Mouse (Mus musculus) intestine, embryonic 14.5 days (tissue): ENCODE measurements at regions not wholly inside any gene's neighbourhood (a gene's known extent, or its start where the extent isn't known, plus 50 kb on each side); places are given as distances from the start of the nearest gene placed in this dataset.
"Not testable (repeated sequence)": the region's sequence is repeated elsewhere in the genome, so short reads cannot be mapped to it uniquely, and the experiment has no call there.

Source experiments
- ATAC-seq: fragments of 200-750 bp; cut with Nextera tagmentation; replicated peaks from 2 replicates; pipeline ENCODE4 v1.8.0; 2017; ENCODE audit warnings: low read depth, moderate number of reproducible peaks, moderate TSS enrichment, moderate library complexity; ENCODE audit not compliant: low FRiP score, low TSS enrichment
- DNase-seq: peaks from one replicate; pipeline ENCODE4 v3.0.0-alpha.2; 2018; ENCODE audit warnings: low spot score
- H3K27ac ChIP-seq: fragments of 300-500 bp; sonication (generic); 2 replicates; pipeline ENCODE4 v1.5.1; 2014; ENCODE audit warnings: low read depth, mild to moderate bottlenecking, control low read depth
- H3K27me3 ChIP-seq: fragments of 300-500 bp; sonication (generic); replicated peaks from 2 replicates; pipeline ENCODE4 v1.6.1; 2014; ENCODE audit warnings: low read length, control low read depth; ENCODE audit not compliant: control insufficient read depth, insufficient read depth
- H3K36me3 ChIP-seq: fragments of 300-500 bp; sonication (generic); 2 replicates; pipeline ENCODE4 v1.6.1; 2014; ENCODE audit warnings: low read length, control low read depth; ENCODE audit not compliant: control insufficient read depth, insufficient read depth
- H3K4me1 ChIP-seq: fragments of 300-500 bp; sonication (generic); replicated peaks from 2 replicates; pipeline ENCODE4 v1.6.1; 2014; ENCODE audit warnings: low read length, control low read depth, mixed read lengths; ENCODE audit not compliant: control insufficient read depth, insufficient read depth
- H3K4me2 ChIP-seq: fragments of 300-500 bp; sonication (generic); 2 replicates; pipeline ENCODE4 v1.6.1; 2014; ENCODE audit warnings: low read length
- H3K4me3 ChIP-seq: fragments of 300-500 bp; sonication (generic); 2 replicates; pipeline ENCODE4 v1.5.1; 2014; ENCODE audit warnings: low read depth, low read length, control low read depth, mixed read lengths
- H3K9ac ChIP-seq: fragments of 300-500 bp; sonication (generic); 2 replicates; pipeline ENCODE4 v1.6.1; 2014; ENCODE audit warnings: mild to moderate bottlenecking, low read length
- H3K9me3 ChIP-seq: fragments of 300-500 bp; sonication (generic); 2 replicates; pipeline ENCODE4 v1.6.1; 2016; ENCODE audit warnings: low read length, control low read depth; ENCODE audit not compliant: control insufficient read depth
- WGBS: fragments of 180-500 bp; shearing (Covaris S2); extraction: QIAGEN DNeasy Blood & Tissue Kit; methylation state at CpG from one replicate; pipeline ENCODE4 v1.1.7; 2014; 5-methylcytosine and 5-hydroxymethylcytosine counted together

DNA sequence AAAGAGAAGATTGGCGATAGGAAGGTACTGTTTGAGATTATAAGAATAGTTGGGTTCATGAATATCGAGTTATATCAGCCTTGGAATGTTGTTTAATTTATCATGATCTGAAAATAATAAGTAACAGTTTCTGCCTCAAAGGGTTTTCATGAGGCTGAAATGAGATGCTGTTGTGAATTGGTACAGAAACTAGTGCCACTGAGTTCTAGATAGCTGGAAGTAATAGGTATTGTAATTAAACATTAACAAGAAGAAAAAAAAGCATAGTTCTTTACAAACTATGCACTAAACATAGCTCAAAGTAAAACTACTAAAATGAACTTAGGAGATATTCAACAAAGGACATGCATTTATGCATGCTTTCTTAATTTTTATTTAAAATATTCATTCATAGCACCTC, 342.9 kb upstream of the Nectin3 start:
- Histone ChIP-seq H3K4me2 (no peak overlapping the region), H3K36me3 (no peaks in the 10 kb centered on the region), H3K9me3 (no peaks in the 10 kb centered on the region), H3K27me3 (no peaks in the 10 kb centered on the region), H3K4me1 (no peaks in the 10 kb centered on the region), H3K4me3 (no peak overlapping the region), H3K27ac (no peak overlapping the region), H3K9ac (no peak overlapping the region)
- ATAC-seq (no peak), DNase-seq (no peak)
- WGBS, result 71% methylated on average over 2 of the region's 2 CpGs

DNA sequence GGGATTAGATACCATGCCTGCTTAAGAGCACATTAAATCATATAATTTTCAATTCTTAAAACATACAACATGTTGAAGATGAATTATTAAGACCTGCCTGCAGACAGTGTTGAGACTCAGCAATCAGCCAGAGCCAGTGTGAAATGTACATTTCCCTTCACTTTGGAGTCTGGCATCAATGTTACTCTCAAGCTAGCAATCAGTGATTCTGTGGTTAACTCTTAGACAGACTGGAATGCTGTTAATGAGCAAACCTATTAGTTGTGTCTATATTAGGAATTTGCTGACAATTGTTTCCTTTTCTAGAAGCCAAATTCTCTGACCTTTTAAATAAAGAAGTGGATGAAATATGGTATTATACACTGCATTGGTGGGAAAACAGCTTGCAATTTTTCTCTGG, 342.4 kb upstream of the Nectin3 start:
- no peak overlapping the region for H3K4me2 ChIP-seq
- no peaks in the 10 kb centered on the region for H3K9me3 ChIP-seq
- H3K4me1 ChIP-seq, result no peaks in the 10 kb centered on the region
- H3K4me3 ChIP-seq, result no peak overlapping the region
- no peak overlapping the region for H3K9ac ChIP-seq
- no peak for DNase-seq
- no peaks in the 10 kb centered on the region for H3K27me3 ChIP-seq
- H3K36me3 ChIP-seq, result no peaks in the 10 kb centered on the region
- no peak for ATAC-seq
- no peak overlapping the region for H3K27ac ChIP-seq

GRCm38 (mm10) chr16:46825147-46825546, 326.8 kb upstream of the Nectin3 start:
- H3K9me3 ChIP-seq, result no peaks in the 10 kb centered on the region
- H3K4me3 ChIP-seq, result no peak overlapping the region
- WGBS, result 86% methylated on average over 2 of the region's 2 CpGs
- no peak overlapping the region for H3K4me2 ChIP-seq
- no peaks in the 10 kb centered on the region for H3K4me1 ChIP-seq
- no peaks in the 10 kb centered on the region for H3K36me3 ChIP-seq
- DNase-seq (no peak), ATAC-seq (no peak)
- no peak overlapping the region for H3K9ac ChIP-seq
- H3K27me3 ChIP-seq, result no peaks in the 10 kb centered on the region
- no peak overlapping the region for H3K27ac ChIP-seq

DNA sequence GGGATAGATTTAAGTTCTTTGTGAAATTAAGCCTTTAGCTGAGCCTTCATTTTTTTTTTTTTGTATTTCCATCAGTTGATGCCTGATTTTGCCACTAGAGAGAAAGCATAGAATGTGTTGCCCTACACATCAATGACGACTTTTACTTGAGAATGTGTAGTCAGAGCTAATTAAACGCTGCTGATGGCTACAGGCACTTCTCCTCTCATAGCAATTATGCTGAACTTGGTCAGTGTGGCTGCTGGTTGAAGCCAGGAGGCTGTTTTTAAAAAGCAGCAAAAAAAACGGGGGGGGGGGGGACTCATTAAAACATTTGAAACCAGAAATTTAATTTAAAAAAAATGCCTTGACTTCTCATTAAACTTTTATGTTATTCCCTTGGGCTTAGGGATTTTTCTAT, 324.4 kb upstream of the Nectin3 start:
- no peak overlapping the region for H3K4me2 ChIP-seq
- H3K36me3 ChIP-seq, result no peaks in the 10 kb centered on the region
- H3K4me3 ChIP-seq, result no peak overlapping the region
- WGBS, result 65% methylated on average over 3 of the region's 3 CpGs
- ATAC-seq (no peak), DNase-seq (no peak)
- H3K4me1 ChIP-seq, result no peaks in the 10 kb centered on the region
- no peaks in the 10 kb centered on the region for H3K9me3 ChIP-seq
- no peaks in the 10 kb centered on the region for H3K27me3 ChIP-seq
- no peak overlapping the region for H3K9ac ChIP-seq
- H3K27ac ChIP-seq, result no peak overlapping the region

GRCm38 (mm10) chr16:46818215-46818614, 319.9 kb upstream of the Nectin3 start:
- Histone ChIP-seq H3K9me3 (no peaks in the 10 kb centered on the region), H3K27me3 (no peaks in the 10 kb centered on the region), H3K4me2 (no peak overlapping the region), H3K9ac (no peak overlapping the region), H3K4me1 (no peaks in the 10 kb centered on the region), H3K36me3 (no peaks in the 10 kb centered on the region), H3K27ac (no peak overlapping the region), H3K4me3 (no peak overlapping the region)
- ATAC-seq, result no peak
- no peak for DNase-seq
- WGBS, result 82% methylated on average over 1 of the region's 1 CpGs

GRCm38 (mm10) chr16:46811835-46812234, 313.5 kb upstream of the Nectin3 start:
- not testable (repeated sequence) for H3K36me3 ChIP-seq, H3K27me3 ChIP-seq, ATAC-seq, H3K9me3 ChIP-seq, H3K4me3 ChIP-seq, H3K27ac ChIP-seq, DNase-seq, H3K4me2 ChIP-seq, H3K9ac ChIP-seq, H3K4me1 ChIP-seq

DNA sequence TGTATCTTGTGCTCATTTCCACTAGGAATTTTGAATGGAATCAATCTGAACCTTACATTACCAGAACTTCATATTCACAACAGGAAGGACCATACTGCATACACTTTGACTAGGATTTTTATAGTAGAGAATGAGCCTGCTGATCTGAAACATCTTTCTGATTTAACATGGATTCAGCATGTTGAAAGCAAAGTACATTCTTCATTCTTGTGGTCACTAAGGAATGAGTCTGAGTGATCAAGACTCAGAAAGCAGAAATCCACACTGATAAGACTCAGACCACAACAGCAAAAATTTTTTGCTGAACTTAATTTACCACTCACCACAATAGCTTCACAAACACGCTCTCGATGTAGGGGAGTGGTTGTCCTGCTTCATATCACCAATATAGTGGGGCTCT, 309.2 kb upstream of the Nectin3 start:
- ATAC-seq (no peak), DNase-seq (no peak)
- Histone ChIP-seq H3K36me3 (no peaks in the 10 kb centered on the region), H3K27ac (no peak overlapping the region), H3K4me3 (no peak overlapping the region), H3K9me3 (no peaks in the 10 kb centered on the region), H3K4me2 (no peak overlapping the region), H3K27me3 (no peaks in the 10 kb centered on the region), H3K4me1 (no peaks in the 10 kb centered on the region), H3K9ac (no peak overlapping the region)
- WGBS, result 92% methylated on average over 2 of the region's 2 CpGs

DNA sequence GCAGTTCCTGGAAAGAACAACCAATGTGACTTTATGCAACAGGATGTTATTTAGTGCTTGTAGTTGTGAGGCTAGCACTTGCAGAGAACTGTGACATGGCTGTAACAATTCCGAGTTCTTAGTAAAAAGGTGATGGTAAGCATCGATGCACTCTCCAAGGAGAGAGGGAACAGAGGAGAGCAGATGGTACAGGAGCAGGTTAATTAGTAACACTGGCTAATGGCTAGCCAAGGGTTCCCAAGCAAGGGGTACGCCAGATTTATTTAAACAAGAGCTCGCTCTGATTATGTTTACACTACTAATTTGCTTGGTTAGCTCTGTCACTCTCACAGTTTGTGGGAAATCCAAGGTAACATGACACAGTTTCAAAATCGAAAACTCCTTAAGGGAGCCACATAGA, 278.0 kb upstream of the Nectin3 start:
- no peak overlapping the region for H3K4me3 ChIP-seq
- H3K36me3 ChIP-seq, result no peaks in the 10 kb centered on the region
- H3K9me3 ChIP-seq, result no peaks in the 10 kb centered on the region
- no peak overlapping the region for H3K27ac ChIP-seq
- H3K9ac ChIP-seq, result no peak overlapping the region
- H3K27me3 ChIP-seq, result no peaks in the 10 kb centered on the region
- no peaks in the 10 kb centered on the region for H3K4me1 ChIP-seq
- H3K4me2 ChIP-seq, result no peak overlapping the region; the same call in 1 of the 2 replicates
- WGBS, result 49% methylated on average over 5 of the region's 5 CpGs
- no peak for DNase-seq
- ATAC-seq, result no peak

- WGBS, result 56% methylated on average over 4 of the region's 4 CpGs
- Histone ChIP-seq H3K27ac (no peak overlapping the region), H3K27me3 (no peaks in the 10 kb centered on the region), H3K4me2 (no peak overlapping the region), H3K9me3 (no peaks in the 10 kb centered on the region), H3K36me3 (no peaks in the 10 kb centered on the region), H3K9ac (no peak overlapping the region), H3K4me3 (no peak overlapping the region), H3K4me1 (no peaks in the 10 kb centered on the region)
- ATAC-seq, result no peak
- no peak for DNase-seq
Measured at GRCm38 (mm10) chr16:46769383-46769782, 271.1 kb upstream of the Nectin3 start.
